Mouse (Mus musculus) spleen, adult 2 months (tissue): ENCODE data around the gene Mxra8.

ENCODE experiments used
- CTCF ChIP-seq: fragments of 200-500 bp; IDR thresholded peaks from 2 replicates; pipeline ENCODE4 v1.5.1; 2011; ENCODE audit warnings: mild to moderate bottlenecking, inconsistent platforms; ENCODE audit not compliant: insufficient read depth, insufficient read length, insufficient replicate concordance; ENCODE audit errors: extremely low read depth
- POLR2A ChIP-seq: fragments of 200-500 bp; IDR thresholded peaks from 2 replicates; pipeline ENCODE4 v1.6.1; 2011; ENCODE audit warnings: low read depth, low read length, inconsistent platforms

GRCm38 (mm10) chr4:155841651-155842270 lies 2.3 kb downstream of the Mxra8 start:
- TF ChIP-seq CTCF (no peak), POLR2A (no peak)
